Mouse (Mus musculus) stomach, embryonic 16.5 days (tissue): ENCODE data around the gene Synpo2. TPM values are rescaled to one million over a fixed set of nuclear protein-coding genes. Genes with fewer than 3 reads are reported as not detected.

ENCODE experiments used
- ATAC-seq: fragments of 200-750 bp; cut with Nextera tagmentation; 2 replicates; pipeline ENCODE4 v1.8.0; 2017; ENCODE audit warnings: moderate number of reproducible peaks, moderate TSS enrichment; ENCODE audit not compliant: insufficient read depth, low FRiP score
- H3K27ac ChIP-seq: fragments of 300-500 bp; sonication (generic); 2 replicates; pipeline ENCODE4 v1.5.1; 2014; ENCODE audit warnings: low read length
- H3K27me3 ChIP-seq: fragments of 300-500 bp; sonication (generic); 2 replicates; pipeline ENCODE4 v1.6.1; 2014; ENCODE audit warnings: low read length, control low read depth, mixed read lengths; ENCODE audit not compliant: control insufficient read depth, insufficient read depth
- H3K36me3 ChIP-seq: fragments of 300-500 bp; sonication (generic); 2 replicates; pipeline ENCODE4 v1.6.1; 2014; ENCODE audit warnings: low read length; ENCODE audit not compliant: control insufficient read depth, insufficient read depth
- H3K4me1 ChIP-seq: fragments of 300-500 bp; sonication (generic); 2 replicates; pipeline ENCODE4 v1.6.1; 2014; ENCODE audit warnings: low read length, control low read depth, mixed read lengths; ENCODE audit not compliant: control insufficient read depth, insufficient read depth
- H3K4me2 ChIP-seq: fragments of 300-500 bp; sonication (generic); 2 replicates; pipeline ENCODE4 v1.6.1; 2014; ENCODE audit warnings: low read depth, low read length, mixed read lengths
- H3K4me3 ChIP-seq: fragments of 300-500 bp; sonication (generic); replicated peaks from 2 replicates; pipeline ENCODE4 v1.5.1; 2014; ENCODE audit warnings: mild to moderate bottlenecking, low read length
- H3K9ac ChIP-seq: fragments of 300-500 bp; sonication (generic); 2 replicates; pipeline ENCODE4 v1.6.1; 2014; ENCODE audit warnings: low read length
- H3K9me3 ChIP-seq: fragments of 300-500 bp; sonication (generic); replicated peaks from 2 replicates; pipeline ENCODE4 v1.6.1; 2016; ENCODE audit warnings: low read length, control low read depth; ENCODE audit not compliant: control insufficient read depth
- WGBS: fragments of 180-500 bp; shearing (Covaris S2); extraction: QIAGEN DNeasy Blood & Tissue Kit; methylation state at CpG from one replicate; pipeline ENCODE4 v1.1.7; 2014; 5-methylcytosine and 5-hydroxymethylcytosine counted together
- polyA plus RNA-seq: library from polyadenylated mRNA; unstranded; fragments of >200 nt; fragmentation: Nextera tagmentation; extraction: Ambion mirVana; gene quantifications from 2 replicates; pipeline ENCODE4 v1.2.1, GENCODE M21; 2015

Gene Synpo2
- polyA plus RNA-seq, 1 experiment from 2014 or later: 38.7 TPM

GRCm38 (mm10) chr3:123149380-123150162, 86.4 kb downstream of the Synpo2 start:
- no peak overlapping the region for H3K4me2 ChIP-seq
- H3K9me3 ChIP-seq: no peaks in the 10 kb centered on the region
- peaks cover 4% of the 10 kb centered on the region; the same call in 1 of the 2 replicates for H3K4me1 ChIP-seq
- H3K27me3 ChIP-seq: no peaks in the 10 kb centered on the region
- H3K9ac ChIP-seq: no peak overlapping the region
- WGBS: 57% methylated on average over 10 of the region's 10 CpGs
- no peak; the same call in 1 of the 2 replicates for ATAC-seq
- peak overlapping the region; percentile 38 for H3K27ac ChIP-seq
- no peak overlapping the region for H3K4me3 ChIP-seq
- no peaks in the 10 kb centered on the region for H3K36me3 ChIP-seq

- Histone ChIP-seq H3K27me3 (no peaks in the 10 kb centered on the region), H3K4me1 (peaks cover 4% of the 10 kb centered on the region; the same call in 1 of the 2 replicates), H3K4me2 (no peak overlapping the region), H3K27ac (no peak overlapping the region), H3K9me3 (no peaks in the 10 kb centered on the region), H3K36me3 (no peaks in the 10 kb centered on the region), H3K9ac (no peak overlapping the region), H3K4me3 (no peak overlapping the region)
- ATAC-seq: no peak
- 79% methylated on average over 3 of the region's 3 CpGs for WGBS
Observed at GRCm38 (mm10) chr3:123148641-123149040, 87.3 kb downstream of the Synpo2 start.

- Histone ChIP-seq H3K4me2 (no peak overlapping the region), H3K9ac (no peak overlapping the region), H3K4me3 (no peak overlapping the region), H3K36me3 (no peaks in the 10 kb centered on the region), H3K27ac (no peak overlapping the region), H3K4me1 (peaks cover 3% of the 10 kb centered on the region; the same call in 1 of the 2 replicates), H3K27me3 (no peaks in the 10 kb centered on the region), H3K9me3 (no peaks in the 10 kb centered on the region)
- 68% methylated on average over 8 of the region's 8 CpGs for WGBS
- ATAC-seq: no peak
Observed at GRCm38 (mm10) chr3:123146557-123146956, 89.4 kb downstream of the Synpo2 start.

DNA sequence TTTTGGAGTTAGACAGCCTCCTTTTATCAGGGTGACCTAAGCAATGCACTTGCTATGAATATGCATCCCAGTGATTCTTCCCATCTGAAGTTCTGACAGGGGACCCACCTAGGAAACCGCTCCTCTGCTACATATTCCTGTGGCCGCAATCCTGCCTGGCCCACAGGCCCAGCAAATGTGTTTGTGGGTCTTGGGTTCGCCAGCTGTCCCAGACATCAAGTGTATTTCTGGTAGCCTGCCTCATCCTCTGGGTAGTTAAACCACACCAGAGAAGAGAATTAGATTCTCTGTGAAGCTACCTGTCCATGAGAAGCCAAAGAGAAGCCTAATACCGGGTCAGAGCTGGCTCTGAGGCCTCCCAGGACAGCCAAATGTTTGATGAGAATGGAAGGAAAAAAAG, 90.0 kb downstream of the Synpo2 start:
- 90% methylated on average over 4 of the region's 4 CpGs for WGBS
- no peak for ATAC-seq

GRCm38 (mm10) chr3:123143412-123143811, 92.5 kb downstream of the Synpo2 start:
- Histone ChIP-seq H3K9me3 (no peaks in the 10 kb centered on the region), H3K4me3 (no peak overlapping the region), H3K27me3 (no peaks in the 10 kb centered on the region), H3K4me1 (peaks cover 3% of the 10 kb centered on the region), H3K9ac (no peak overlapping the region), H3K36me3 (no peaks in the 10 kb centered on the region), H3K4me2 (no peak overlapping the region), H3K27ac (peak overlapping the region; percentile 27; the same call in 1 of the 2 replicates)
- no peak for ATAC-seq
- WGBS: 74% methylated on average over 6 of the region's 6 CpGs

More for the DNA sequence above, 90.0 kb downstream of the Synpo2 start:
- Histone ChIP-seq H3K9ac (no peak overlapping the region), H3K4me2 (no peak overlapping the region), H3K27ac (no peak overlapping the region), H3K4me3 (no peak overlapping the region), H3K9me3 (no peaks in the 10 kb centered on the region), H3K27me3 (no peaks in the 10 kb centered on the region), H3K4me1 (no peaks in the 10 kb centered on the region), H3K36me3 (no peaks in the 10 kb centered on the region)

GRCm38 (mm10) chr3:123142298-123142697, 93.7 kb downstream of the Synpo2 start:
- Histone ChIP-seq H3K4me2 (no peak overlapping the region), H3K9me3 (no peaks in the 10 kb centered on the region), H3K27ac (no peak overlapping the region), H3K4me1 (peaks cover 7% of the 10 kb centered on the region), H3K9ac (no peak overlapping the region), H3K4me3 (no peak overlapping the region), H3K27me3 (no peaks in the 10 kb centered on the region), H3K36me3 (no peaks in the 10 kb centered on the region)
- ATAC-seq: no peak
- WGBS: 65% methylated on average over 3 of the region's 3 CpGs

- H3K27ac ChIP-seq: no peak overlapping the region
- no peak for ATAC-seq
- H3K4me2 ChIP-seq: no peak overlapping the region
- H3K9ac ChIP-seq: no peak overlapping the region
- no peaks in the 10 kb centered on the region for H3K27me3 ChIP-seq
- WGBS: 66% methylated on average over 6 of the region's 6 CpGs
- H3K9me3 ChIP-seq: no peaks in the 10 kb centered on the region
- no peaks in the 10 kb centered on the region for H3K36me3 ChIP-seq
- peaks cover 7% of the 10 kb centered on the region for H3K4me1 ChIP-seq
- H3K4me3 ChIP-seq: no peak overlapping the region
Observed at GRCm38 (mm10) chr3:123141069-123141468, 94.9 kb downstream of the Synpo2 start.

DNA sequence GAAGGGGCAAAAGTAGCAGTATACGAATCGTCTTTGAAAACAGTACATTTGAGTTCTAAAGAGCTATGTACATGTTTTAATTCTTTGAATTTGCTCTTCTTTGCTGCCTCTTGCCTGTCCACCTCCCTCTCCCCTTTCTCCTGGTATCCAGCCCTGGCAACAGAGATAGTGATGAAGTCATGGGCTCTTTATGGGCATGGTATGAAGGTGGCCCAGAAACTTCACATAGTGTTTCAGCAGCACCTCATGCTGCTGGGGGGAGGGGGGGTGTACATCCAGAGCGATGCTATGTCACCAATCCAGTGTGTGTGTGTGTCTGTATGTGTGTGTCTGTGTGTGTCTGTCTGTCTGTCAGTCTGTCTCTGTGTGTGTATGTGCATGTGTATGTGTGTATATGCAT, 95.8 kb downstream of the Synpo2 start:
- Histone ChIP-seq H3K9ac (no peak overlapping the region), H3K9me3 (no peaks in the 10 kb centered on the region), H3K36me3 (no peaks in the 10 kb centered on the region), H3K4me2 (no peak overlapping the region), H3K4me3 (no peak overlapping the region), H3K27ac (peak overlapping the region; percentile 39; the same call in 1 of the 2 replicates), H3K4me1 (peaks cover 7% of the 10 kb centered on the region), H3K27me3 (no peaks in the 10 kb centered on the region)
- no peak for ATAC-seq
- 86% methylated on average over 3 of the region's 3 CpGs for WGBS

- no peak overlapping the region for H3K4me2 ChIP-seq
- H3K9me3 ChIP-seq: no peaks in the 10 kb centered on the region
- no peak for ATAC-seq
- WGBS: 63% methylated on average over 5 of the region's 5 CpGs
- H3K27me3 ChIP-seq: no peaks in the 10 kb centered on the region
- peak overlapping the region; percentile 39 for H3K27ac ChIP-seq
- no peaks in the 10 kb centered on the region for H3K36me3 ChIP-seq
- H3K4me1 ChIP-seq: peaks cover 7% of the 10 kb centered on the region
- H3K9ac ChIP-seq: no peak overlapping the region
- H3K4me3 ChIP-seq: no peak overlapping the region
Observed at GRCm38 (mm10) chr3:123139619-123140018, 96.3 kb downstream of the Synpo2 start.
